Mouse (Mus musculus) bone marrow macrophage, adult 2 months (primary cell): Measurements from ENCODE around the gene Spdye4b.

ENCODE experiments used
- CTCF ChIP-seq: IDR thresholded peaks from 2 replicates; pipeline ENCODE4 v1.5.1; 2012; ENCODE audit warnings: low read depth, mild to moderate bottlenecking, low read length, moderate library complexity
- POLR2A ChIP-seq: IDR thresholded peaks from 2 replicates; pipeline ENCODE4 v1.6.1; 2012; ENCODE audit warnings: mild to moderate bottlenecking, low read depth, low read length, borderline replicate concordance

GRCm38 (mm10) chr5:143155534-143155933 is 25.3 kb upstream of the Spdye4b start:
- TF ChIP-seq CTCF, result no peak
- no peak for TF ChIP-seq POLR2A
